Mouse (Mus musculus) hindbrain, embryonic 14.5 days (tissue): ENCODE measurements around the gene Ten1. TPM values are rescaled to one million over a fixed set of nuclear protein-coding genes. Genes with fewer than 3 reads are reported as not detected.

Experiments used
- ATAC-seq: fragments of 200-750 bp; cut with Nextera tagmentation; 2 replicates; pipeline ENCODE4 v1.8.0; 2017; ENCODE audit warnings: moderate number of reproducible peaks, mild to moderate bottlenecking, moderate TSS enrichment, moderate library complexity; ENCODE audit not compliant: low FRiP score
- DNase-seq: peaks from one replicate; pipeline ENCODE4 v3.0.0-alpha.2; 2015; ENCODE audit warnings: low spot score
- H3K27ac ChIP-seq: fragments of 300-500 bp; sonication (generic); 2 replicates; pipeline ENCODE4 v1.5.1; 2014; ENCODE audit warnings: mild to moderate bottlenecking, moderate library complexity
- H3K27me3 ChIP-seq: fragments of 300-500 bp; sonication (generic); 2 replicates; pipeline ENCODE4 v1.6.1; 2014; ENCODE audit warnings: mild to moderate bottlenecking, low read length, mixed read lengths; ENCODE audit not compliant: control insufficient read depth, insufficient read depth
- H3K36me3 ChIP-seq: fragments of 300-500 bp; sonication (generic); replicated peaks from 2 replicates; pipeline ENCODE4 v1.6.1; 2014; ENCODE audit not compliant: control insufficient read depth, insufficient read depth
- H3K4me1 ChIP-seq: fragments of 300-500 bp; sonication (generic); replicated peaks from 2 replicates; pipeline ENCODE4 v1.6.1; 2014; ENCODE audit warnings: antibody characterized with exemption, low read length, mixed read lengths; ENCODE audit not compliant: control insufficient read depth, insufficient read depth
- H3K4me2 ChIP-seq: fragments of 300-500 bp; sonication (generic); replicated peaks from 2 replicates; pipeline ENCODE4 v1.6.1; 2014; ENCODE audit warnings: mild to moderate bottlenecking, moderate library complexity
- H3K4me3 ChIP-seq: fragments of 300-500 bp; sonication (generic); replicated peaks from 2 replicates; pipeline ENCODE4 v1.5.1; 2014; ENCODE audit warnings: mild to moderate bottlenecking, low read length
- H3K9ac ChIP-seq: fragments of 300-500 bp; sonication (generic); 2 replicates; pipeline ENCODE4 v1.6.1; 2014
- H3K9me3 ChIP-seq: fragments of 300-500 bp; sonication (generic); 2 replicates; pipeline ENCODE4 v1.6.1; 2016; ENCODE audit warnings: low read length; ENCODE audit not compliant: control insufficient read depth
- WGBS: fragments of 180-500 bp; shearing (Covaris S2); extraction: QIAGEN DNeasy Blood & Tissue Kit; methylation state at CpG from one replicate; pipeline ENCODE4 v1.1.7; 2014; 5-methylcytosine and 5-hydroxymethylcytosine counted together
- polyA plus RNA-seq: library from polyadenylated mRNA; unstranded; fragments of >200 nt; fragmentation: Nextera tagmentation; extraction: Ambion mirVana; gene quantifications from 2 replicates; pipeline ENCODE4 v1.2.1, GENCODE M21; 2014

The Ten1 gene
- polyA plus RNA-seq, 1 experiment from 2014 or later = 88.0 TPM

- H3K4me3 ChIP-seq = no peak overlapping the region
- H3K9me3 ChIP-seq = no peaks in the 10 kb centered on the region
- H3K9ac ChIP-seq = no peak overlapping the region
- H3K4me2 ChIP-seq = no peak overlapping the region
- DNase-seq (no peak), ATAC-seq (no peak)
- H3K27ac ChIP-seq = no peak overlapping the region
- H3K27me3 ChIP-seq = no peaks in the 10 kb centered on the region
- H3K4me1 ChIP-seq = no peaks in the 10 kb centered on the region
- H3K36me3 ChIP-seq = peaks cover 30% of the 10 kb centered on the region
- 74% methylated on average over 5 of the region's 5 CpGs for WGBS
These were observed 12.0 kb downstream of the Ten1 start for GRCm38 (mm10) chr11:116210696-116211095.

- 91% methylated on average over 6 of the region's 6 CpGs for WGBS
- no peak for ATAC-seq
- no peaks in the 10 kb centered on the region for H3K4me1 ChIP-seq
- DNase-seq = no peak
- no peaks in the 10 kb centered on the region for H3K9me3 ChIP-seq
- H3K27me3 ChIP-seq = no peaks in the 10 kb centered on the region
- H3K27ac ChIP-seq = no peak overlapping the region
- no peak overlapping the region for H3K4me2 ChIP-seq
- no peak overlapping the region for H3K4me3 ChIP-seq
- peaks cover 12% of the 10 kb centered on the region; the same call in 1 of the 2 replicates for H3K36me3 ChIP-seq
- no peak overlapping the region for H3K9ac ChIP-seq
These were observed 14.2 kb downstream of the Ten1 start for GRCm38 (mm10) chr11:116212847-116213246.

- Histone ChIP-seq H3K27me3 (no peaks in the 10 kb centered on the region), H3K4me1 (no peaks in the 10 kb centered on the region), H3K4me2 (no peak overlapping the region), H3K9me3 (no peaks in the 10 kb centered on the region), H3K4me3 (no peak overlapping the region), H3K27ac (no peak overlapping the region), H3K9ac (no peak overlapping the region), H3K36me3 (peaks cover 6% of the 10 kb centered on the region; the same call in 1 of the 2 replicates)
- no peak for ATAC-seq
- 90% methylated on average over 13 of the region's 13 CpGs for WGBS
- no peak for DNase-seq
These were observed 15.3 kb downstream of the Ten1 start for GRCm38 (mm10) chr11:116213877-116214510.

GRCm38 (mm10) chr11:116215181-116215580 is 16.5 kb downstream of the Ten1 start:
- ATAC-seq (no peak), DNase-seq (no peak)
- Histone ChIP-seq H3K9me3 (no peaks in the 10 kb centered on the region), H3K27me3 (peaks cover under 1% of the 10 kb centered on the region; the same call in 1 of the 2 replicates), H3K4me1 (no peaks in the 10 kb centered on the region), H3K36me3 (peaks cover 6% of the 10 kb centered on the region; the same call in 1 of the 2 replicates), H3K27ac (no peak overlapping the region), H3K4me2 (no peak overlapping the region), H3K9ac (no peak overlapping the region), H3K4me3 (no peak overlapping the region)
- WGBS = 80% methylated on average over 7 of the region's 7 CpGs

- no peaks in the 10 kb centered on the region for H3K9me3 ChIP-seq
- peaks cover 9% of the 10 kb centered on the region for H3K27me3 ChIP-seq
- ATAC-seq = no peak
- H3K4me3 ChIP-seq = no peak overlapping the region
- H3K36me3 ChIP-seq = peaks cover 6% of the 10 kb centered on the region; the same call in 1 of the 2 replicates
- no peak overlapping the region for H3K4me2 ChIP-seq
- H3K4me1 ChIP-seq = no peaks in the 10 kb centered on the region
- no peak overlapping the region for H3K27ac ChIP-seq
- WGBS = 98% methylated on average over 6 of the region's 6 CpGs
- no peak overlapping the region for H3K9ac ChIP-seq
- DNase-seq = no peak
These were observed 17.3 kb downstream of the Ten1 start for GRCm38 (mm10) chr11:116215991-116216390.

GRCm38 (mm10) chr11:116216549-116216948 is 17.9 kb downstream of the Ten1 start:
- no peak for DNase-seq
- H3K27ac ChIP-seq = no peak overlapping the region
- no peak overlapping the region for H3K4me2 ChIP-seq
- peaks cover 6% of the 10 kb centered on the region; the same call in 1 of the 2 replicates for H3K36me3 ChIP-seq
- H3K27me3 ChIP-seq = peaks cover 14% of the 10 kb centered on the region
- H3K9ac ChIP-seq = no peak overlapping the region
- no peak for ATAC-seq
- H3K9me3 ChIP-seq = peaks cover 4% of the 10 kb centered on the region; the same call in 1 of the 2 replicates
- no peaks in the 10 kb centered on the region for H3K4me1 ChIP-seq
- H3K4me3 ChIP-seq = no peak overlapping the region
- 85% methylated on average over 11 of the region's 11 CpGs for WGBS

GRCm38 (mm10) chr11:116218263-116218662 is 19.6 kb downstream of the Ten1 start:
- ATAC-seq (no peak), DNase-seq (no peak)
- WGBS = 70% methylated on average over 2 of the region's 2 CpGs
- Histone ChIP-seq H3K9ac (no peak overlapping the region), H3K27ac (peak overlapping the region; percentile 66), H3K4me3 (no peak overlapping the region), H3K9me3 (peaks cover 7% of the 10 kb centered on the region; the same call in 1 of the 2 replicates), H3K4me1 (no peaks in the 10 kb centered on the region), H3K36me3 (no peaks in the 10 kb centered on the region), H3K4me2 (no peak overlapping the region), H3K27me3 (peaks cover 32% of the 10 kb centered on the region)

GRCm38 (mm10) chr11:116218737-116219400 is 20.2 kb downstream of the Ten1 start:
- Histone ChIP-seq H3K9ac (no peak overlapping the region), H3K4me2 (no peak overlapping the region), H3K27me3 (peaks cover 38% of the 10 kb centered on the region), H3K27ac (peak overlapping the region; percentile 66), H3K4me3 (no peak overlapping the region), H3K4me1 (no peaks in the 10 kb centered on the region), H3K36me3 (no peaks in the 10 kb centered on the region), H3K9me3 (peaks cover 7% of the 10 kb centered on the region; the same call in 1 of the 2 replicates)
- 50% methylated on average over 7 of the region's 7 CpGs for WGBS
- DNase-seq (peak; percentile 76), ATAC-seq (peak; percentile 68; the same call in 1 of the 2 replicates)

GRCm38 (mm10) chr11:116219885-116220284 is 21.2 kb downstream of the Ten1 start:
- 36% methylated on average over 4 of the region's 4 CpGs for WGBS
- Histone ChIP-seq H3K27ac (no peak overlapping the region), H3K4me3 (no peak overlapping the region), H3K4me1 (no peaks in the 10 kb centered on the region), H3K27me3 (peaks cover 43% of the 10 kb centered on the region), H3K9me3 (peaks cover 7% of the 10 kb centered on the region; the same call in 1 of the 2 replicates), H3K9ac (no peak overlapping the region), H3K4me2 (no peak overlapping the region), H3K36me3 (no peaks in the 10 kb centered on the region)
- ATAC-seq (no peak), DNase-seq (peak; percentile 62)
